Mouse (Mus musculus): Measurements from ENCODE around the gene Hpf1. TPM values are rescaled to one million over a fixed set of nuclear protein-coding genes. Genes with fewer than 3 reads are reported as not detected.
A peak's percentile ranks its signal among the peaks of the same experiment; 100 is the strongest.

The Hpf1 gene
- polyA plus RNA-seq, 1 experiment from 2014 or later, result 88.6 TPM

DNA sequence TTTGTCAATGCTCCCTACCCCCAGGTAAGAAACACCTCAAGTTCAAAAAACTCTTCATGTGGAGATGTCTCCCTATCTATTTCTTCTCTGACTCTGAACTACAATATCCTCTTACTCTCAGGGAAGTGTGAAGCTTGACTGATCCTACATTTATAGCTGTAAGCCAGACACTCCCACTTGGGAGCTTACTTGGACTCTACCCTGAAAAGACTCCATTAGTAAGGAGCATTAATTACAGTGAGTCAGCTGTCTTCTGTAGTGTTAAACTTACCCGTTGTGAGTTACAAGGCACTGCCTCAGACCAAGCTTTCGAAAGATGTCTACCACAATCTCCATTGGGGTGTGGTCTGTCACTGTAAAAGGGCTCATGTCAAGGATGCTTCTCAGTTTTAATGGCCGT, 28.9 kb downstream of the Hpf1 start:
- Histone ChIP-seq H3K4me1 (no peaks in the 10 kb centered on the region), H3K27ac (no peak overlapping the region), H3K9me3 (no peaks in the 10 kb centered on the region), H3K27me3 (replicated peaks) (no peaks in the 10 kb centered on the region), H3K4me3 (no peak overlapping the region), H3K9ac (no peak overlapping the region), H3K36me3 (replicated peaks) (peaks cover 4% of the 10 kb centered on the region; the same call in 1 of the 2 replicates), H3K4me2 (no peak overlapping the region)
- ATAC-seq (replicated peaks), result no peak
- 90% methylated on average over 3 of the region's 3 CpGs for WGBS

DNA sequence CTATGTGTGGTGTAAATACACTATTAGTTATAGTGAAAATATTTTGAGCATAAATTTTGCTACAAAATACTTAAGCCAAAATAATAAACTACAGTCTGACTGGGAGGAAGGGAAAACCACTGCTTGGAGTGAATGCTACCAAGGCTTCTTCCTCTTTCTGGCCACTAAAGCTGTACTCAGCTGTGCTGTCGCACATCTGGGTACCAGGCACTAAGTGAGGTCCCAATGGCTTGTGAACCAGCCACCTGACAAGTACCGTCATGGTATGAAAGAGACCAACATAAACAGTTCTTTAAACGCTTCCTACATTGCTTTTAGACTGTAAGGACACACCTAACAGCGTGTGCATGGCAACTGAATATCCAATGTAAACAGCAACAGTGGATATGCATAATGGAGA, 30.0 kb downstream of the Hpf1 start:
- Histone ChIP-seq H3K4me2 (no peak overlapping the region), H3K27ac (no peak overlapping the region), H3K9ac (no peak overlapping the region), H3K9me3 (no peaks in the 10 kb centered on the region), H3K4me1 (no peaks in the 10 kb centered on the region), H3K4me3 (no peak overlapping the region), H3K27me3 (replicated peaks) (no peaks in the 10 kb centered on the region), H3K36me3 (replicated peaks) (peaks cover 4% of the 10 kb centered on the region; the same call in 1 of the 2 replicates)
- no peak for ATAC-seq (replicated peaks)
- WGBS, result 94% methylated on average over 4 of the region's 4 CpGs

DNA sequence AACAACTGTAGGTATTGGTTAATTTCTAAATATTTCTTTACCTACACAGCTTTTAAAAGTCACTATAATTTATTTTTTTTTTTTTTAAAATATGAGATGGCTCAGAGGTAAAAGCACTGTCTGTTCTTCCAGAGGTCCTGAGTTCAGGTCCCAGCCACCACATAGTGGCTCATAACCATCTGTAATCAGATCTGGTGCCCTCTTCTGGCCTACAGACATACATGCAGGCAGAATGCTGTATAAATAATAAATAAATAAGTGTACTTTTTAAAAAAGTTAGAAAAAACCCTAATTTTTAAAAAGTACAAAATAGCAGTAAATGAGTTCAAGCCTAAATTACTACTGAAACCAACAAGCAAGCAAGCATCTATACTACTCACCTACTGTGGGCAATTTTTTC, 43.4 kb downstream of the Hpf1 start:
- Histone ChIP-seq H3K27me3 (replicated peaks) (no peaks in the 10 kb centered on the region), H3K4me2 (no peak overlapping the region), H3K4me3 (no peak overlapping the region), H3K9ac (no peak overlapping the region), H3K9me3 (no peaks in the 10 kb centered on the region), H3K27ac (no peak overlapping the region), H3K36me3 (replicated peaks) (0 out of 2 replicates have a peak, but pooled peaks cover 4% of the 10 kb centered on the region), H3K4me1 (no peaks in the 10 kb centered on the region)
- no peak for ATAC-seq (replicated peaks)

DNA sequence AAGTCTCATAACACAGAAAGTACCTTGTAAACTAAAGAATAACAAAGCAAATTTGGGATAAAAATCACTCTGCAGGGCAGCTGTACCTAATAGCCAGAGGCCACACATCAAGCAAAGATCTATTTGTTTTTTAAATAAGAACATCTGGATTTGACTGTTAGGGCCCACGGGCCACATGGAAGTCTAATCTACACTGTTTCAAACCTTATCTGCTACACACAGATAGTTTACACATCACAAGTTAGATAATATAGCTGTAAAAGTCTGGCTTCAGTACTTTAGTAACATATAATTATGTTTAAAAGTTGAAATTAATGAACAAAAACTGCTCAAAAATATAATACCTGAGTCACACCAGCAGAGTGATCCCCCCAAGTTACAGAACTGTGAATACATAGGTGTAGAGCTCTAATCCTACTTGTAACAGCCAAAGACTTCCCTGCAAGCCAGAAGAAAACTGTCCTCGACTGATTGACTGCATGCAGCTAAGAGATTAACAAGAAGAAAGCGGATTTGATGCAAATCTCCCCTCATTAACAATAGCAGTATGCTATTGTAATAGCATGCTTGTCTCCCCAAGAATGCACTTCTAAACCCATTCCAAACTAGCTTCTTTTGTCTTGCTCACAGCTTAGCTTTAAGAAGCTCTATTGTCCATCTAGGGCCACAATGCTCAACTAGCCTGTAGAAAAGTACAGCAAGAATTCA, 48.7 kb downstream of the Hpf1 start:
- no peaks in the 10 kb centered on the region for H3K27me3 ChIP-seq (replicated peaks)
- WGBS, result 14% methylated on average over 3 of the region's 3 CpGs
- ATAC-seq (replicated peaks), result no peak

DNA sequence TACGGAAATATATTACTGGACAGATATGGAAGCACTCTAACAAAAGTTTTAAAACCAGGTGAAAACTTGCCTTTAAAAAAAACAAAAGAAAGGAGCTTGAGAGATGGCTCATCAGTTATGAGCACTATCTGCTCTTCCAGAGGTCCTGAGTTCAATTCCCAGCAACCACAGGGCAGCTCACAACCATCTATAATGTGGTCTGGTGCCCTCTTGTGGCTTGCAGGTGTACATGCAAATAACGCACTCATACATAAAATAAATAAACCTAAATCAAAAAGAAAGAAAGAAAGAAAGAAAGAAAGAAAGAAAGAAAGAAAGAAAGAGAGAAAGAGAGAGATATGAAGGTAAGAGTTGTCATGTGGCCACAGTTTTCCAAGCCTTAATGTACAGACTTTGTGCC, 52.6 kb downstream of the Hpf1 start:
- no peak overlapping the region for H3K9ac ChIP-seq
- H3K36me3 ChIP-seq (replicated peaks), result no peaks in the 10 kb centered on the region
- WGBS, result over 99% methylated on average over 2 of the region's 2 CpGs
- no peaks in the 10 kb centered on the region for H3K4me1 ChIP-seq
- no peaks in the 10 kb centered on the region for H3K9me3 ChIP-seq
- no peaks in the 10 kb centered on the region for H3K27me3 ChIP-seq (replicated peaks)
- ATAC-seq (replicated peaks), result no peak
- H3K4me2 ChIP-seq, result no peak overlapping the region
- no peak overlapping the region for H3K27ac ChIP-seq
- H3K4me3 ChIP-seq, result no peak overlapping the region

More for the DNA sequence above, 48.7 kb downstream of the Hpf1 start:
- Histone ChIP-seq H3K27ac (no peak overlapping the region), H3K9me3 (no peaks in the 10 kb centered on the region), H3K4me1 (no peaks in the 10 kb centered on the region), H3K36me3 (replicated peaks) (no peaks in the 10 kb centered on the region), H3K9ac (no peak overlapping the region), H3K4me3 (no peak overlapping the region), H3K4me2 (no peak overlapping the region)

DNA sequence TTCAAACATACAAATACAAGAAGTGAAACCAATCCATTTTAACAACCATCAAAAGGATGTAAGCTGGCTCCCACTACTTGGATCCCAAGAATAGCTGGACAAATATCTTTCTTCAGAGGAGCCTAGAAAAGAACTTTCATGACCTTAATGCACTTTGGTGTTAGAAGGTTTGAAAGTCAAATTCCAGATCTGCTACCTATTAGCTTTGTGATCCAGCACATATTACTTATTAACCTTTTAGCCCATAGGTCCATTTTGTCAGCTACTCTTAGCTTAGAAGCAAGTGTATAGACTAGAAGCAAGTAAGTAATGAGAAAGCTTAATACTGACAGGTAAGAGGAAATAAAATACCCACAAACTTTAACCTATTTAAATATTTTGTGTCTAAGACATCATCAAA, 57.3 kb downstream of the Hpf1 start:
- Histone ChIP-seq H3K4me3 (no peak overlapping the region), H3K9ac (no peak overlapping the region), H3K27ac (no peak overlapping the region), H3K4me2 (no peak overlapping the region), H3K27me3 (replicated peaks) (no peaks in the 10 kb centered on the region), H3K36me3 (replicated peaks) (no peaks in the 10 kb centered on the region), H3K9me3 (no peaks in the 10 kb centered on the region), H3K4me1 (peaks cover 7% of the 10 kb centered on the region)
- ATAC-seq (replicated peaks), result no peak

DNA sequence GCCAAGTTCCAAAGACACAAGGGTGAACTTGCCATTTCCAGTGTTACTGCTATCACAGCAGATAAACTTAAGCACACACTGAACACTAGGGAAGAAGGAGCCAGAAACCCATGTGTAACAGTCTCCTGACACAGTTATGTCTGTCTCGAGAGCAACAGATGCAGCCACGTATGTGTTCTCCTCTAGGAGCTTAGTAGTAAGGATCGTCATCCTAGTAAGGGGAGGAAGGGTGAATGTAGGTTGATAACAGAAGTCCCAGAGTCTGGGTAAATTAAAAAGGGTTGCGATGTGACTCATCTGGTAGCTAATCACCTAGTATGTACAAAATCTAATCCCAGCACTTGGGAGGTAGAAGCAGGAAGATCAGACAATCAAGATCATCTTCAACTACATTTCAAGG, 59.6 kb downstream of the Hpf1 start:
- no peaks in the 10 kb centered on the region for H3K27me3 ChIP-seq (replicated peaks)
- H3K4me1 ChIP-seq, result peaks cover 11% of the 10 kb centered on the region
- H3K9me3 ChIP-seq, result no peaks in the 10 kb centered on the region
- 67% methylated on average over 4 of the region's 4 CpGs for WGBS
- no peak overlapping the region for H3K27ac ChIP-seq
- no peak overlapping the region for H3K4me3 ChIP-seq
- H3K36me3 ChIP-seq (replicated peaks), result no peaks in the 10 kb centered on the region
- no peak for ATAC-seq (replicated peaks)
- no peak overlapping the region for H3K9ac ChIP-seq
- no peak overlapping the region for H3K4me2 ChIP-seq

DNA sequence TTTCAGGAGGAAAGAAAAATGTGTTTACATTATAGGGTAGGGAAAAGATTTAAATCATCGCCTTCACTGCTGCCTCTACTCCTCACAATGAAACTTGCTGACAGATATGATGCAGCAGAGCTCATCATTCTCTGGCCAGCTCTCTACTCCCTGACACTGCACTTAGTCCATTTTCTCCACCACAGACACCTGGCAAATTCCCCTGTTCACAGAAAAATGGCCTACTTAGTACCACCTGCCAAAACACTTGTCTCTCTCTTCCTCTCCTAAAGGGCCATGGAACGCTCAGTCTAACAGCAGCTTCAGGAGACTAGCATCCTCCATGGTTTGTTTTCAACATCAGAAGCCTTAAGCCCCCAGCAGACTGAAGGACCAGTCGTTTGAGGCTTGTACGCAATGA, 61.1 kb downstream of the Hpf1 start:
- ATAC-seq (replicated peaks), result no peak
- Histone ChIP-seq H3K9me3 (no peaks in the 10 kb centered on the region), H3K9ac (no peak overlapping the region), H3K4me1 (peaks cover 11% of the 10 kb centered on the region), H3K4me3 (no peak overlapping the region), H3K27me3 (replicated peaks) (no peaks in the 10 kb centered on the region), H3K36me3 (replicated peaks) (no peaks in the 10 kb centered on the region), H3K4me2 (0 out of 2 replicates have a peak overlapping the region, but pooled peaks have one; percentile 12), H3K27ac (no peak overlapping the region)
- WGBS, result 69% methylated on average over 4 of the region's 4 CpGs

DNA sequence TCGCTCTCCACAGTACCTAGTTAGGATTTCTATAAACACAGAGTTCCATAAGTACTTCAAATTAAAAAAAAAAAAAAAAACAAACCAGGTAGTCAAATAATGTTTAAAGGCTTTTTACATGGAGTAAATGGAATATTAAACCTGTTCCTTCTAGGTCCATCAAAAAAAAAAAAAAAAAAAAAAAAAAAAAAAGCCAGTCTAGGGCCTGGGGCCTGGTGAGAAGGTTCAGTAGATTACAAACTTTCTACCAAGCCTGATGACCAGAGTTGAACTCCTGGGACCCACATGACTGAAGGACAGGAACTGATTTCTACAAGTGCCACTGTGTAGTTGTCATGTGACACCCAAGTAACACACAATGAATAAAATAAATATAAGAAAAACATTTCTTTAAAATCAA, 61.5 kb downstream of the Hpf1 start:
- Histone ChIP-seq H3K36me3 (replicated peaks) (no peaks in the 10 kb centered on the region), H3K4me3 (no peak overlapping the region), H3K9ac (no peak overlapping the region), H3K9me3 (no peaks in the 10 kb centered on the region), H3K4me1 (peaks cover 11% of the 10 kb centered on the region), H3K4me2 (no peak overlapping the region), H3K27ac (no peak overlapping the region), H3K27me3 (replicated peaks) (no peaks in the 10 kb centered on the region)
- ATAC-seq (replicated peaks), result no peak
- 92% methylated on average over 1 of the region's 1 CpGs for WGBS

DNA sequence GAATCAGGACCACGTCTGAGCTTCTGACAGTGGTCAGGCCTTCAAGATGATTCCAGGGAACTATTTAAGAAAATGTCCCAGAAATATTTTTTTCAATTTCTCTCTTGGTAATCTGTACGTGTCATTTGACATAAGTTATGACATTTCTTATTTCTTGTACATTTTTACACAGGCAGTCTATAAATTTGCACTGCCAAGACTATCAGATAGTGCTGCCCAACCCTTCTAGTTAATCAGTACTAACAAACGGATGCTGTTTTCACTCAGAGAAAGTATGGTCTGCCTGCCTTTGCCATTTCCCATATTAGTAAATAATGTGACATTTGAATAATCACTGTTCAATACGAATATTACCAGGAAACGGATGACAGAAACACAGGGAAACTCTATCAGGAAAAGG, 62.6 kb downstream of the Hpf1 start:
- Histone ChIP-seq H3K4me1 (peaks cover 11% of the 10 kb centered on the region), H3K9ac (no peak overlapping the region), H3K9me3 (no peaks in the 10 kb centered on the region), H3K36me3 (replicated peaks) (no peaks in the 10 kb centered on the region), H3K27ac (no peak overlapping the region), H3K27me3 (replicated peaks) (no peaks in the 10 kb centered on the region), H3K4me3 (peak overlapping the region; percentile 11; the same call in 1 of the 2 replicates), H3K4me2 (peak overlapping the region; percentile 33)
- 44% methylated on average over 5 of the region's 5 CpGs for WGBS
- no peak for ATAC-seq (replicated peaks)

DNA sequence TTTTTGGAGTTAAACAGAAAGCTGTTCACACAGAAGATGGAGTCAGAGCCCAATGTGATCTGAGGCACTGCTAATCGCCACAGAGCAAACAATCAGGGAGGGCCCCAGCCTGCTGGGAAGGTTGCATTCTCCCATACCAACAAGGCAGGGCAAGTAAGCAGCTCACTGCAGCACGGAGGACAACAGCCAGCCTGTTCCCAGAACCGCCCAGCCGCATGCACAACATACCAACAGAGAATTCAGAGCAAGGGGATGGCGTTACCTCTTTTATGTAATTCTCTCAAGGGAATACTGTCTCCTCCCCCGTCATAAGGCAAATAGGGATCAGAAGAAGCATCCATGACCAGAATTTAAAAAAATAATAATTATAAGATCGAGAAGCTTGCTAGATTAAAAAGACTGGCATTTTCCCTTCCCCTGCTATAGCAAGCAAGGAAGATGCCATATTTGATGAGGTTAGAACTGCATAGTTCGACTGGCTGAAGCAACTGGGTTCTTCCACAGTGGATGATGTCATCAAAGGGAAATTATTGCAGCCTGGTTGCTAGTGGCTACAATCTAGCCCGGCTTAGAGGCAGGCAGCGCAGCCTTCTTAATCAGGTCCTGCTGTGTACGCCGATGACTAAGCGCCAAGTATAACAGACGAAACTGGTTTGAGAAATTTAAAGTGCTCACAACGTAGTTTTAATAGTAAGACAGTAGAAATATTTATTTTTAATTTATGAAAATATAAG, 64.2 kb downstream of the Hpf1 start:
- peak; percentile 99 for ATAC-seq (replicated peaks)
- WGBS, result under 1% methylated on average over 15 of the region's 15 CpGs
- H3K9ac ChIP-seq, result peak overlapping the region; percentile 49

DNA sequence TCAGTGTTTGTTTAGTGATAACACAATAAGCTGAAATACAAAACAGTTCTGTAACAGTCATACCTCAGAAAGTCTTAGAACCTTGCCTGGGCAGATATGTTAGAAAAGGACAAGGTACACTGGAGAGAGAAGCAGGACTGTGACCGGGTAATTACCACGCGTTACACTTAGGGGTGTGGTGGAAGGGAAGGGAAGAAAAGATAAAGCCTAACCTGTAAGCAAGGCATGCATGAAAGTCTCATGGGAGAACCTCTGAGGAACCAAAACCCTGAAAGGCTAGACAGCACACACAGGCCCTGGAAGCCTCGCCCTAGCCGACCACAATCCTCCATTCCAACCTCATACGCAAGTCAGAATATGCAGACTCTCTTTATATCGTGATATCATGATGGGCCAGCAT, 66.6 kb downstream of the Hpf1 start:
- H3K9ac ChIP-seq, result no peak overlapping the region
- no peaks in the 10 kb centered on the region for H3K9me3 ChIP-seq
- no peak for ATAC-seq (replicated peaks)
- 94% methylated on average over 7 of the region's 7 CpGs for WGBS
- peaks cover 7% of the 10 kb centered on the region for H3K4me1 ChIP-seq
- H3K4me2 ChIP-seq, result no peak overlapping the region
- no peaks in the 10 kb centered on the region for H3K36me3 ChIP-seq (replicated peaks)
- H3K27ac ChIP-seq, result no peak overlapping the region
- no peak overlapping the region for H3K4me3 ChIP-seq
- H3K27me3 ChIP-seq (replicated peaks), result no peaks in the 10 kb centered on the region

More for the DNA sequence above, 64.2 kb downstream of the Hpf1 start:
- Histone ChIP-seq H3K27me3 (replicated peaks) (no peaks in the 10 kb centered on the region), H3K4me1 (peaks cover 11% of the 10 kb centered on the region), H3K4me2 (peak overlapping the region; percentile 53), H3K4me3 (peak overlapping the region; percentile 44), H3K36me3 (replicated peaks) (no peaks in the 10 kb centered on the region), H3K9me3 (no peaks in the 10 kb centered on the region), H3K27ac (peak overlapping the region; percentile 88)

Measured in midbrain, embryonic 15.5 days (tissue).